Comparison of ENCODE assay signal across 8 mouse cellular contexts in genomic region chr17:83889691-83890372, GRCm38 (mm10). TPM values are rescaled to one million over a fixed set of nuclear protein-coding genes. Genes with fewer than 3 reads are reported as not detected.
DNase-seq lines count a peak whose midpoint lies in the region; ATAC-seq and TF ChIP-seq lines count a peak whose summit lies in the region.
"Had no signal": no experiment of that assay in that cellular context is flagged by ENCODE, and none has a peak within 500 bp of the region (broad histone marks: within the 10 kb centered on the region; RNA-seq: fewer than 3 reads in every experiment).

No protein-coding gene starts in this region.

- DNase-seq in liver, adult 2 months (ENCODE audit: extremely low read depth, low read depth, low spot score) = peak; percentile 51
- DNase-seq in liver = no peak
- DNase-seq in embryonic facial prominence, embryonic 10.5 days (ENCODE audit: low spot score) = no peak
- DNase-seq in hindbrain, embryonic 14.5 days (ENCODE audit: low spot score) = peak; percentile 37
- DNase-seq in left cerebral cortex, adult 9 months (ENCODE audit: low spot score in 2 of 2) = peak; percentile 45 to 51
- no peak for DNase-seq in B cell, adult 2 months

- no peak overlapping the region for H3K9ac ChIP-seq in liver, adult 2 months (ENCODE audit: low read depth, low read length)
- no peak overlapping the region for H3K9ac ChIP-seq in hindbrain, embryonic 14.5 days
- H3K9ac ChIP-seq in midbrain, embryonic 16.5 days (ENCODE audit: low read depth, low read length) = no peak overlapping the region
- H3K9ac ChIP-seq: liver, embryonic 15.5 days had no signal

- H3K4me2 ChIP-seq in hindbrain, embryonic 14.5 days (replicated peaks) = no peak overlapping the region
- H3K4me2 ChIP-seq in midbrain, embryonic 16.5 days (ENCODE audit: low read length) = no peak overlapping the region
- H3K4me2 ChIP-seq: liver, embryonic 15.5 days had no signal

- no peak overlapping the region for H3K4me3 ChIP-seq in liver, adult 2 months (ENCODE audit: insufficient read depth, low read depth, low read length)
- no peak overlapping the region for H3K4me3 ChIP-seq in embryonic facial prominence, embryonic 10.5 days
- H3K4me3 ChIP-seq in hindbrain, embryonic 14.5 days (replicated peaks; ENCODE audit: low read length) = no peak overlapping the region
- no peak overlapping the region for H3K4me3 ChIP-seq in midbrain, embryonic 16.5 days (ENCODE audit: low read depth, low read length)
- H3K4me3 ChIP-seq: liver, embryonic 15.5 days had no signal

- no peaks in the 10 kb centered on the region for H3K79me2 ChIP-seq in liver, adult 2 months (ENCODE audit: control insufficient read depth, insufficient read depth, low read length)

- no peaks in the 10 kb centered on the region for H3K9me3 ChIP-seq in embryonic facial prominence, embryonic 10.5 days
- H3K9me3 ChIP-seq in hindbrain, embryonic 14.5 days (ENCODE audit: control insufficient read depth, low read length) = no peaks in the 10 kb centered on the region
- H3K9me3 ChIP-seq in midbrain, embryonic 16.5 days (replicated peaks; ENCODE audit: control insufficient read depth, low read length, poor library complexity, severe bottlenecking) = no peaks in the 10 kb centered on the region
- H3K9me3 ChIP-seq: liver, embryonic 15.5 days had no signal

- no peaks in the 10 kb centered on the region for H3K27me3 ChIP-seq in liver, adult 2 months (ENCODE audit: control insufficient read depth, insufficient read depth, low read length)
- H3K27me3 ChIP-seq in embryonic facial prominence, embryonic 10.5 days (replicated peaks; ENCODE audit: low read depth, poor library complexity, severe bottlenecking) = no peaks in the 10 kb centered on the region
- H3K27me3 ChIP-seq in hindbrain, embryonic 14.5 days (ENCODE audit: control insufficient read depth, insufficient read depth, low read length) = no peaks in the 10 kb centered on the region
- H3K27me3 ChIP-seq in midbrain, embryonic 16.5 days (ENCODE audit: control insufficient read depth, insufficient read depth, low read depth, low read length) = no peaks in the 10 kb centered on the region
- H3K27me3 ChIP-seq: liver, embryonic 15.5 days had no signal

- no peak for TF ChIP-seq CTCF in liver, adult 2 months (IDR thresholded peaks at IDR 0.05; ENCODE audit: low read depth, low read length)

- 85% methylated on average over 13 of the region's 13 CpGs for WGBS in liver, adult 2 months
- WGBS in embryonic facial prominence, embryonic 10.5 days = 66% methylated on average over 13 of the region's 13 CpGs
- WGBS in hindbrain, embryonic 14.5 days = 48% methylated on average over 13 of the region's 13 CpGs
- WGBS in midbrain, embryonic 16.5 days = 67% methylated on average over 13 of the region's 13 CpGs

- no peak for TF ChIP-seq POLR2A in liver, adult 2 months (IDR thresholded peaks at IDR 0.05; ENCODE audit: extremely low read depth, insufficient read depth, low read length)

- H3K4me1 ChIP-seq in liver, adult 2 months (ENCODE audit: control insufficient read depth, insufficient read depth, low read length) = no peaks in the 10 kb centered on the region
- H3K4me1 ChIP-seq in embryonic facial prominence, embryonic 10.5 days = peaks cover 27% of the 10 kb centered on the region
- H3K4me1 ChIP-seq in hindbrain, embryonic 14.5 days (replicated peaks; ENCODE audit: control insufficient read depth, insufficient read depth, low read length) = peaks cover 12% of the 10 kb centered on the region
- H3K4me1 ChIP-seq in midbrain, embryonic 16.5 days (ENCODE audit: control insufficient read depth, insufficient read depth, low read length) = no peaks in the 10 kb centered on the region
- H3K4me1 ChIP-seq: liver, embryonic 15.5 days had no signal

- H3K27ac ChIP-seq in liver, adult 2 months (replicated peaks; ENCODE audit: insufficient read depth, low read depth, low read length) = peak overlapping the region; percentile 31; the same call in 1 of the 2 replicates
- H3K27ac ChIP-seq in embryonic facial prominence, embryonic 10.5 days (replicated peaks) = peak overlapping the region; percentile 35; the same call in 1 of the 2 replicates
- peak overlapping the region; percentile 56 for H3K27ac ChIP-seq in hindbrain, embryonic 14.5 days
- H3K27ac ChIP-seq in midbrain, embryonic 16.5 days (ENCODE audit: low read length) = peak overlapping the region; percentile 44; the same call in 1 of the 2 replicates
- H3K27ac ChIP-seq: liver, embryonic 15.5 days had no signal

- peak; percentile 77; the same call in 1 of the 2 replicates for ATAC-seq in hindbrain, embryonic 14.5 days (ENCODE audit: low FRiP score)
- ATAC-seq in midbrain, embryonic 16.5 days = peak; percentile 80

- no peaks in the 10 kb centered on the region for H3K36me3 ChIP-seq in liver, adult 2 months (ENCODE audit: control insufficient read depth, insufficient read depth, low read length)
- H3K36me3 ChIP-seq in embryonic facial prominence, embryonic 10.5 days (replicated peaks) = no peaks in the 10 kb centered on the region
- no peaks in the 10 kb centered on the region for H3K36me3 ChIP-seq in hindbrain, embryonic 14.5 days (replicated peaks; ENCODE audit: control insufficient read depth, insufficient read depth)
- H3K36me3 ChIP-seq in midbrain, embryonic 16.5 days (ENCODE audit: control insufficient read depth, insufficient read depth, low read length) = no peaks in the 10 kb centered on the region
- H3K36me3 ChIP-seq: liver, embryonic 15.5 days had no signal

RNA-seq across cellular contexts. Expression of gene Haao, which starts 42.1 kb away (rescaled TPM):
- total RNA-seq in liver, adult 2 months (2014; rRNA removed) = 588 and 626 TPM in 2 replicates
- polyA plus RNA-seq in liver, adult 2 months (2012; rRNA removed) = 835 and 840 TPM in 2 replicates
- polyA plus RNA-seq in embryonic facial prominence, embryonic 10.5 days (2016; fragmentation: Nextera tagmentation; extraction: Ambion mirVana) = not detected in 2 replicates
- not detected in 2 replicates for polyA plus RNA-seq in hindbrain, embryonic 14.5 days (2014; fragmentation: Nextera tagmentation; extraction: Ambion mirVana)
- polyA plus RNA-seq in midbrain, embryonic 16.5 days (2015; fragmentation: Nextera tagmentation; extraction: Ambion mirVana) = 0.23 TPM in 1 of 2 replicates, not detected in the other

Comparison
In these comparisons a context has a peak if more than half of its experiments do, and no peak if none do; other contexts are left out.
1. DNase-seq: peak in liver, adult 2 months (single experiment), hindbrain, embryonic 14.5 days (single experiment) and left cerebral cortex, adult 9 months (2 of 2); none in liver (single experiment), embryonic facial prominence, embryonic 10.5 days (single experiment) and B cell, adult 2 months (0 of 2).
2. RNA of gene Haao, which starts 42.1 kb away (polyA plus RNA-seq): 835 to 840 TPM in liver, adult 2 months; 0.23 TPM in midbrain, embryonic 16.5 days, not detected in embryonic facial prominence, embryonic 10.5 days and not detected in hindbrain, embryonic 14.5 days; every median in the first group is over 100 times any median in the second.
3. Peak in every context shown above with its lines, with median percentiles within 50 percentile points of each other: H3K27ac ChIP-seq.